Mouse (Mus musculus): ENCODE measurements around the gene Sumo2. TPM values are rescaled to one million over a fixed set of nuclear protein-coding genes. Genes with fewer than 3 reads are reported as not detected.

Sumo2 gene
- total and polyA plus RNA-seq, 3 experiments: 556 to 653 TPM; not detected in 1

DNA sequence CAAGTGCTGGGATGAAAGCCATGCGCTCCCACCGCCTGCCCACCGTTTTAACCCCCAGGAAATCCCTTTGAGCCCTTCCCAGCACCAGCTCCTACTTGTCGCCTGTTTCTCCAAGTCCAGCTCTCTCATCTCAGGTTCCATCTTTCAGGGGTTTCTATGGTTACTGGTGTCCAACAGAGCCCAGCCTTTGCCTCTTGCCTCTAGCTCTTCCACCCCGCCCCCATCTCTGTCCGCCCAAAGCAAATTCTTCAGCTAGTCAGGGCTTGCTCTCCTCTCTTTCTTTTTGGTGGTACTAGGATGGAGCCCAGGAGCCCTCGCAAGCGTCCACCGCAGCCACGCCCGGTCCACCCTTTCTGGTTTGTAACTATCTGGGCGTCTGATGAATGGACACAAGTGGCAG lies 50.9 kb downstream of the Sumo2 start:
- Histone ChIP-seq H3K79me2 (ENCODE audit: control insufficient read depth, insufficient read depth, low read length, poor library complexity) (no peaks in the 10 kb centered on the region), H3K4me3 (ENCODE audit: control insufficient read depth in 1 of 2, insufficient read depth in 1 of 2, low read depth in 2 of 2, low read length in 2 of 2) (no peak overlapping the region), H3K9ac (ENCODE audit: control insufficient read depth, low read depth, low read length, poor library complexity, severe bottlenecking) (no peak overlapping the region), H3K27ac (ENCODE audit: control insufficient read depth, low read depth, low read length) (no peak overlapping the region), H3K27me3 (ENCODE audit: control insufficient read depth in 1 of 2, insufficient read depth in 2 of 2, low read length in 2 of 2) (no peaks in the 10 kb centered on the region), H3K4me1 (ENCODE audit: control insufficient read depth in 1 of 2, insufficient read depth in 2 of 2, low read length in 2 of 2) (no peaks in the 10 kb centered on the region; a peak in 1 of 4 replicates), H3K9me3 (replicated peaks; ENCODE audit: insufficient read depth, low read length) (no peaks in the 10 kb centered on the region), H3K36me3 (ENCODE audit: control insufficient read depth in 1 of 2, insufficient read depth in 2 of 2, low read length in 2 of 2) (peaks cover 2 to 5% of the 10 kb centered on the region in 2 experiments; a peak in 3 of 4 replicates)
- TF ChIP-seq USF1 (IDR thresholded peaks at IDR 0.05; ENCODE audit: low read depth, low read length) (no peak), GABPA (IDR thresholded peaks at IDR 0.05; ENCODE audit: low read depth, low read length) (no peak), ZMIZ1 (IDR thresholded peaks at IDR 0.05; ENCODE audit: low read depth, low read length) (no peak), ZNF384 (IDR thresholded peaks at IDR 0.05; ENCODE audit: low read depth, low read length) (no peak), MAZ (IDR thresholded peaks at IDR 0.05; ENCODE audit: low read depth, low read length) (no peak), ELF1 (IDR thresholded peaks at IDR 0.05; ENCODE audit: low read depth, low read length) (no peak), BHLHE40 (IDR thresholded peaks at IDR 0.05; ENCODE audit: borderline replicate concordance, low read depth, low read length) (no peak), SMC3 (IDR thresholded peaks at IDR 0.05; ENCODE audit: low read depth, low read length) (no peak), KAT2A (conservative IDR thresholded peaks at IDR 0.05; ENCODE audit: low read depth, low read length) (no peak), RCOR1 (IDR thresholded peaks at IDR 0.05; ENCODE audit: low read depth, low read length) (no peak), NRF1 (IDR thresholded peaks at IDR 0.05; ENCODE audit: insufficient read depth, low read depth, low read length, poor library complexity, severe bottlenecking) (no peak), CHD2 (IDR thresholded peaks at IDR 0.05; ENCODE audit: low read length) (no peak), JUND (IDR thresholded peaks at IDR 0.05; ENCODE audit: low read depth, low read length) (no peak), POLR2A (IDR thresholded peaks at IDR 0.05; ENCODE audit: control insufficient read depth in 1 of 2, insufficient read depth in 1 of 2, low read depth in 1 of 2, low read length in 2 of 2, poor library complexity in 1 of 2) (no peak), MEF2A (IDR thresholded peaks at IDR 0.05; ENCODE audit: extremely low read depth, insufficient replicate concordance, low read depth, low read length, poor library complexity, severe bottlenecking) (no peak), ETS1 (IDR thresholded peaks at IDR 0.05; ENCODE audit: low read depth, low read length) (no peak), RAD21 (IDR thresholded peaks at IDR 0.05; ENCODE audit: low read depth, low read length) (no peak), HCFC1 (IDR thresholded peaks at IDR 0.05; ENCODE audit: low read depth, low read length) (no peak), TBP (IDR thresholded peaks at IDR 0.05; ENCODE audit: low read depth, low read length) (no peak), NELFE (IDR thresholded peaks at IDR 0.05; ENCODE audit: low read depth, low read length) (no peak)
- DNase-seq (ENCODE audit: low read depth, low spot score): no peak

- no peaks in the 10 kb centered on the region for H3K9me3 ChIP-seq (replicated peaks; ENCODE audit: insufficient read depth, low read length)
- peak; percentile 86 for DNase-seq (ENCODE audit: low read depth, low spot score)
- no peaks in the 10 kb centered on the region; the same call in 1 of the 2 replicates for H3K79me2 ChIP-seq (ENCODE audit: control insufficient read depth, insufficient read depth, low read length, poor library complexity)
- peaks cover 2 to 5% of the 10 kb centered on the region in 2 experiments for H3K4me1 ChIP-seq (ENCODE audit: control insufficient read depth in 1 of 2, insufficient read depth in 2 of 2, low read length in 2 of 2)
- TF ChIP-seq SMC3 (IDR thresholded peaks at IDR 0.05; ENCODE audit: low read depth, low read length) (peak; percentile 90), NELFE (IDR thresholded peaks at IDR 0.05; ENCODE audit: low read depth, low read length) (no peak), ZNF384 (IDR thresholded peaks at IDR 0.05; ENCODE audit: low read depth, low read length) (peak; percentile 66; the same call in 1 of the 2 replicates), EP300 (IDR thresholded peaks at IDR 0.05; ENCODE audit: low read depth in 1 of 2, low read length in 2 of 2) (no peak), MYB (IDR thresholded peaks at IDR 0.05; ENCODE audit: low read depth, low read length) (no peak), ETS1 (IDR thresholded peaks at IDR 0.05; ENCODE audit: low read depth, low read length) (no peak), MYC (IDR thresholded peaks at IDR 0.05; ENCODE audit: low read depth, low read length) (no peak), CTCF (IDR thresholded peaks at IDR 0.05 in 2 of 3, conservative IDR thresholded peaks at IDR 0.05 in 1 of 3; ENCODE audit: control insufficient read depth in 1 of 3, insufficient read depth in 1 of 3, low read depth in 2 of 3, low read length in 3 of 3, poor library complexity in 1 of 3, severe bottlenecking in 1 of 3) (peak; percentile 90 to 93 (median 93)), ZC3H11A (IDR thresholded peaks at IDR 0.05; ENCODE audit: low read depth, low read length) (peak; percentile 85), KAT2A (conservative IDR thresholded peaks at IDR 0.05; ENCODE audit: low read depth, low read length) (no peak), TBP (IDR thresholded peaks at IDR 0.05; ENCODE audit: low read depth, low read length) (no peak), NRF1 (IDR thresholded peaks at IDR 0.05; ENCODE audit: insufficient read depth, low read depth, low read length, poor library complexity, severe bottlenecking) (no peak), SIN3A (IDR thresholded peaks at IDR 0.05; ENCODE audit: low read length) (peak; percentile 65; the same call in 1 of the 2 replicates), JUND (IDR thresholded peaks at IDR 0.05; ENCODE audit: low read depth, low read length) (0 out of 2 replicates have a peak, but pooled peaks have one; percentile 32), RAD21 (IDR thresholded peaks at IDR 0.05; ENCODE audit: low read depth, low read length) (peak; percentile 88), RCOR1 (IDR thresholded peaks at IDR 0.05; ENCODE audit: low read depth, low read length) (no peak), TAL1 (IDR thresholded peaks at IDR 0.05; ENCODE audit: low read length) (no peak), GATA1 (IDR thresholded peaks at IDR 0.05; ENCODE audit: low read depth, low read length) (no peak; the same call in 1 of the 2 replicates), MAFK (IDR thresholded peaks at IDR 0.05; ENCODE audit: borderline replicate concordance, low read depth, low read length) (no peak), UBTF (IDR thresholded peaks at IDR 0.05; ENCODE audit: borderline replicate concordance, insufficient read depth, low read depth, low read length) (no peak)
- H3K36me3 ChIP-seq (ENCODE audit: control insufficient read depth in 1 of 2, insufficient read depth in 2 of 2, low read length in 2 of 2): peaks cover 2 to 10% of the 10 kb centered on the region in 2 experiments; a peak in 3 of 4 replicates
- H3K4me3 ChIP-seq (ENCODE audit: control insufficient read depth in 1 of 2, insufficient read depth in 1 of 2, low read depth in 2 of 2, low read length in 2 of 2): no peak overlapping the region
- H3K27ac ChIP-seq (ENCODE audit: control insufficient read depth, low read depth, low read length): no peak overlapping the region
- H3K27me3 ChIP-seq (ENCODE audit: control insufficient read depth in 1 of 2, insufficient read depth in 2 of 2, low read length in 2 of 2): no peaks in the 10 kb centered on the region
- H3K9ac ChIP-seq (ENCODE audit: control insufficient read depth, low read depth, low read length, poor library complexity, severe bottlenecking): no peak overlapping the region
These were observed 52.4 kb downstream of the Sumo2 start for GRCm38 (mm10) chr11:115483726-115484125.

Data from MEL (cell line).